22 mouse cellular contexts compared by ENCODE assay signal in the genomic region with DNA sequence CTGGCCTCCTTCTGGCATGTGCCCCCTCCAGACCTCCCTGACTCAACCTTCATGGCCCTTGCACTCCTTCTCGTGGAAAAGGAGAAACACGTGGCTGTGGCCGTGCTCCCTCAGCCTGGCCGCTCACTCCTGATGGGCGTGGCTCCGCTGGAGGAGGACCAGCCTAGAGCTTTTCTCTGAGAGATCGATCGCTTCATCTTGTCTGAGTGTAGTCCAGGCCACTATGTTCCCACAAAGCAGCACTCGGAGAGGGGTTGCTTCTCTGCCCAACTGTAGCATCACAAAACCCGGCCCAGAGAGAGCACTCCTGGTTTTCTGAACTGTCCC. TPM values are rescaled to one million over a fixed set of nuclear protein-coding genes. Genes with fewer than 3 reads are reported as not detected.
A peak's percentile ranks its signal among the peaks of the same experiment; 100 is the strongest.
DNase-seq lines count a peak whose midpoint lies in the region; ATAC-seq and TF ChIP-seq lines count a peak whose summit lies in the region.
"Had no signal": no experiment of that assay in that cellular context is flagged by ENCODE, and none has a peak within 500 bp of the region (broad histone marks: within the 10 kb centered on the region; RNA-seq: fewer than 3 reads in every experiment).

No protein-coding gene starts in this region.

- H3K4me1 ChIP-seq in kidney, embryonic 16.5 days (ENCODE audit: insufficient read depth, low read length): peaks cover 13% of the 10 kb centered on the region; the same call in 1 of the 2 replicates
- H3K4me1 ChIP-seq in testis, adult 2 months (ENCODE audit: control insufficient read depth, insufficient read depth, low read length): peaks cover 8% of the 10 kb centered on the region
- H3K4me1 ChIP-seq: forebrain, embryonic 12.5 days; hindbrain, embryonic 10.5 days had no signal

- H3K27ac ChIP-seq in kidney, embryonic 16.5 days (ENCODE audit: low read length): no peak overlapping the region
- no peak overlapping the region for H3K27ac ChIP-seq in testis, adult 2 months (ENCODE audit: control insufficient read depth, insufficient read depth, low read depth, low read length)
- H3K27ac ChIP-seq: forebrain, embryonic 12.5 days; heart, adult 2 months; hindbrain, embryonic 10.5 days had no signal

- no peak for ATAC-seq in kidney, embryonic 16.5 days (ENCODE audit: low FRiP score, low TSS enrichment)
- ATAC-seq: activated CD4-positive, CD25-positive, alpha-beta regulatory T cell, adult 4 months; forebrain, embryonic 16.5 days; Patski had no signal

- 74% methylated on average over 10 of the region's 10 CpGs for WGBS in kidney, embryonic 16.5 days

- H3K4me3 ChIP-seq in kidney, embryonic 16.5 days (ENCODE audit: low read length): no peak overlapping the region
- peak overlapping the region; percentile 15; the same call in 1 of the 2 replicates for H3K4me3 ChIP-seq in testis, adult 2 months (ENCODE audit: control insufficient read depth, low read depth, low read length)
- H3K4me3 ChIP-seq: embryonic facial prominence, embryonic 13.5 days; forebrain, embryonic 12.5 days; heart, adult 2 months; heart, embryonic 12.5 days; hindbrain, embryonic 10.5 days had no signal

- no peaks in the 10 kb centered on the region for H3K9me3 ChIP-seq in kidney, embryonic 16.5 days (ENCODE audit: low read length)
- H3K9me3 ChIP-seq: embryonic facial prominence, embryonic 13.5 days; forebrain, embryonic 12.5 days; heart, embryonic 12.5 days; hindbrain, embryonic 10.5 days had no signal

- TF ChIP-seq POLR2A in testis, adult 2 months (IDR thresholded peaks at IDR 0.05; ENCODE audit: control insufficient read depth, low read depth, low read length): no peak

- DNase-seq in kidney, adult 18-20 months: peak; percentile 65
- no peak for DNase-seq in kidney, postnatal 4 days
- peak; percentile 39 for DNase-seq in kidney, postnatal 14 days
- no peak for DNase-seq in testis, postnatal 14 days (ENCODE audit: low spot score)
- DNase-seq in MN1 (ENCODE audit: low spot score): no peak
- DNase-seq: adrenal gland, adult 2 months; adrenal gland, postnatal 25 days; cerebellum, adult 18-20 months; cerebellum, adult 9-11 months; cerebellum, postnatal 36 days; gastrocnemius, postnatal 10 days; heart, adult 2 months had no signal

- H3K27me3 ChIP-seq in kidney, embryonic 16.5 days (ENCODE audit: insufficient read depth, low read length): no peaks in the 10 kb centered on the region
- no peaks in the 10 kb centered on the region for H3K27me3 ChIP-seq in testis, adult 2 months (ENCODE audit: control insufficient read depth, insufficient read depth, low read length)
- H3K27me3 ChIP-seq: embryonic facial prominence, embryonic 13.5 days; forebrain, embryonic 12.5 days; Patski had no signal

- no peak overlapping the region for H3K9ac ChIP-seq in kidney, embryonic 16.5 days (replicated peaks; ENCODE audit: low read length)
- H3K9ac ChIP-seq: embryonic facial prominence, embryonic 13.5 days; forebrain, embryonic 12.5 days; heart, embryonic 12.5 days had no signal

- H3K36me3 ChIP-seq in kidney, embryonic 16.5 days (ENCODE audit: insufficient read depth, low read length): peaks cover 7% of the 10 kb centered on the region; the same call in 1 of the 2 replicates
- H3K36me3 ChIP-seq in testis, adult 2 months (ENCODE audit: control insufficient read depth, insufficient read depth, low read length): no peaks in the 10 kb centered on the region
- H3K36me3 ChIP-seq: heart, embryonic 12.5 days had no signal

- H3K4me2 ChIP-seq in kidney, embryonic 16.5 days (replicated peaks; ENCODE audit: low read depth, low read length): no peak overlapping the region
- H3K4me2 ChIP-seq: embryonic facial prominence, embryonic 13.5 days; forebrain, embryonic 12.5 days; heart, embryonic 12.5 days had no signal

- TF ChIP-seq CTCF in testis, adult 2 months (IDR thresholded peaks at IDR 0.05; ENCODE audit: control insufficient read depth, insufficient read depth, insufficient replicate concordance, low read depth, low read length): no peak

RNA-seq across cellular contexts. Expression of a gene that starts 9.6 kb away (rescaled TPM):
- 133 and 149 TPM in 2 replicates for polyA plus RNA-seq in kidney, embryonic 16.5 days (2015; fragmentation: Nextera tagmentation; extraction: Ambion mirVana)
- polyA plus RNA-seq in testis, adult 2 months (2012; rRNA removed): 7.0 and 7.2 TPM in 2 replicates

RNA-seq across cellular contexts. Expression of a gene that starts 21.1 kb away (rescaled TPM):
- not detected in 2 replicates for polyA plus RNA-seq in kidney, embryonic 16.5 days (2015; fragmentation: Nextera tagmentation; extraction: Ambion mirVana)
- polyA plus RNA-seq in testis, adult 2 months (2012; rRNA removed): not detected in 2 replicates
- polyA plus RNA-seq: activated CD4-positive, CD25-positive, alpha-beta regulatory T cell, adult 4 months; embryonic facial prominence, embryonic 13.5 days; forebrain, embryonic 12.5 days; forebrain, embryonic 16.5 days; heart, adult 2 months; heart, embryonic 16.5 days; hindbrain, embryonic 10.5 days had no signal

RNA-seq across cellular contexts. Expression of a gene that starts 29.2 kb away (rescaled TPM):
- polyA plus RNA-seq in kidney, embryonic 16.5 days (2015; fragmentation: Nextera tagmentation; extraction: Ambion mirVana): not detected in 2 replicates
- polyA plus RNA-seq in testis, adult 2 months (2012; rRNA removed): not detected in 2 replicates
- polyA plus RNA-seq: activated CD4-positive, CD25-positive, alpha-beta regulatory T cell, adult 4 months; embryonic facial prominence, embryonic 13.5 days; forebrain, embryonic 12.5 days; forebrain, embryonic 16.5 days; heart, adult 2 months; heart, embryonic 12.5 days; heart, embryonic 16.5 days; hindbrain, embryonic 10.5 days; Patski had no signal

Comparison
In these comparisons a context has a peak if more than half of its experiments do, and no peak if none do; other contexts are left out.
1. DNase-seq: peak in kidney, adult 18-20 months (single experiment) and kidney, postnatal 14 days (single experiment); none in kidney, postnatal 4 days (0 of 2), testis, postnatal 14 days (single experiment) and MN1 (single experiment).
2. RNA of a gene that starts 9.6 kb away (polyA plus RNA-seq): 133 to 149 TPM in kidney, embryonic 16.5 days; 7.0 to 7.2 TPM in testis, adult 2 months; every median in the first group is over 10 times any median in the second.